Mouse (Mus musculus) MN1 (cell line): ENCODE measurements around the gene Agr2.

Experiments used
- DNase-seq: peaks from one replicate; pipeline ENCODE4 v3.0.0-alpha.2; 2016; ENCODE audit warnings: low spot score

Agr2 gene

GRCm38 (mm10) chr12:35992711-35993110, at the start of gene Agr2:
TSS of gene Agr2 (plus strand) at chr12:35992907.
- DNase-seq = no peak

GRCm38 (mm10) chr12:35951757-35952156, 41.0 kb upstream of the Agr2 start:
- no peak for DNase-seq

- DNase-seq = no peak
Observed at GRCm38 (mm10) chr12:35957235-35957634, 35.5 kb upstream of the Agr2 start.

GRCm38 (mm10) chr12:35966098-35966767, 26.5 kb upstream of the Agr2 start:
- no peak for DNase-seq

GRCm38 (mm10) chr12:35966768-35967141, 26.0 kb upstream of the Agr2 start:
- no peak for DNase-seq

GRCm38 (mm10) chr12:35975898-35976297, 16.8 kb upstream of the Agr2 start:
- DNase-seq = no peak

- no peak for DNase-seq
Observed at GRCm38 (mm10) chr12:35977633-35978246, 15.0 kb upstream of the Agr2 start.

- DNase-seq = no peak
Observed at GRCm38 (mm10) chr12:35979625-35980024, 13.1 kb upstream of the Agr2 start.

GRCm38 (mm10) chr12:35981732-35982360, 10.9 kb upstream of the Agr2 start:
- DNase-seq = peak; percentile 75

GRCm38 (mm10) chr12:35983472-35983871, 9.2 kb upstream of the Agr2 start:
- DNase-seq = no peak

GRCm38 (mm10) chr12:35984743-35985142, 8.0 kb upstream of the Agr2 start:
- DNase-seq = no peak

GRCm38 (mm10) chr12:35993583-35993982, 876 bp downstream of the Agr2 start:
- DNase-seq = no peak

- no peak for DNase-seq
Observed at GRCm38 (mm10) chr12:35994098-35994497, 1.4 kb downstream of the Agr2 start.

- peak; percentile 65 for DNase-seq
Observed at GRCm38 (mm10) chr12:35995799-35996198, 3.1 kb downstream of the Agr2 start.

GRCm38 (mm10) chr12:36004714-36005113, 12.0 kb downstream of the Agr2 start:
- no peak for DNase-seq

- peak; percentile 53 for DNase-seq
Observed at GRCm38 (mm10) chr12:36007581-36007980, 14.9 kb downstream of the Agr2 start.

GRCm38 (mm10) chr12:36008364-36009047, 15.8 kb downstream of the Agr2 start:
- DNase-seq = no peak

GRCm38 (mm10) chr12:36013216-36013910, 20.7 kb downstream of the Agr2 start:
- no peak for DNase-seq

- DNase-seq = no peak
Observed at GRCm38 (mm10) chr12:36017791-36018190, 25.1 kb downstream of the Agr2 start.

- DNase-seq = no peak
Observed at GRCm38 (mm10) chr12:36019572-36019971, 26.9 kb downstream of the Agr2 start.

GRCm38 (mm10) chr12:36020081-36020480, 27.4 kb downstream of the Agr2 start:
- no peak for DNase-seq

GRCm38 (mm10) chr12:36020710-36021109, 28.0 kb downstream of the Agr2 start:
- DNase-seq = no peak
